Mouse (Mus musculus) lung, postnatal 25 days (tissue): ENCODE data around the gene Akap13.

Experiments
- DNase-seq: peaks from one replicate; pipeline ENCODE4 v3.0.0; 2022; ENCODE audit warnings: low spot score

Gene Akap13

DNA sequence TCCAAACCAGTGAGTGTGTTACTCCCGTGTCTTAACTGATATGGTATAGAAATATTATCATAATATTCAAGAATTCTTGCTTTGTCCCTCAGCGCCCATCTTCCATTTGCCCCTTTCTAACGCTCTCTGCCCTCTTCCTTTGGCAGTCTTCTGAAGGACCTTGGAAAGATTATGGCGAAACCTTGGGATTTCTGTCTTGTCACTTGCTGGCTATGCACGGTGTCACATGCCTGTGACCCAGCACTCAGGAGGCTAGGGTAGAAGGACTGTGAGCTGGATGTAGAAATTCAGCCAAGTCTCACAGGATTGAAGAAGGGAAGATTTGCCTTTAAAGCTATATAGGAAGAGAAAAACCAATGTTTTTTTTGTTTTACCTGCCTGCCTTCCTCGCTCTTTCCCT, 212.2 kb downstream of the Akap13 start:
- DNase-seq: no peak

DNA sequence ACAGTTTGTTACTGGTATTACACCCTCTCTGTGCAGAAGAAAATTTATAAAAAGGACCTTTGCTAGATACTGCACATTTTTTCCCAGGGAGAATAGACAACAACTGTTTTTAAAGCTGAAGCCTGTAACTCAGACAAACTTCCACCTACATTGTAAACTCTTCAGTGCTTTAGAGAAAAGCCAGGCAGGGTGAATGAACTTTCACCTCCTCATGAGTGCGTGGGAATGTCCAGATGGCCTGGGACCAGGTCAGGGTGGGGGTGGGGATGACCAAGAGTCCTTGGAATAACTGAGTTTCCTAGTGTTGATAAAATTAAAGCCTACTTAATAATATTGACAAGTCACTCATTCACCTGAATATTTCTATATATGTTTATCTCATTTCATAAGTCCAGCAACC, 213.1 kb downstream of the Akap13 start:
- no peak for DNase-seq

DNA sequence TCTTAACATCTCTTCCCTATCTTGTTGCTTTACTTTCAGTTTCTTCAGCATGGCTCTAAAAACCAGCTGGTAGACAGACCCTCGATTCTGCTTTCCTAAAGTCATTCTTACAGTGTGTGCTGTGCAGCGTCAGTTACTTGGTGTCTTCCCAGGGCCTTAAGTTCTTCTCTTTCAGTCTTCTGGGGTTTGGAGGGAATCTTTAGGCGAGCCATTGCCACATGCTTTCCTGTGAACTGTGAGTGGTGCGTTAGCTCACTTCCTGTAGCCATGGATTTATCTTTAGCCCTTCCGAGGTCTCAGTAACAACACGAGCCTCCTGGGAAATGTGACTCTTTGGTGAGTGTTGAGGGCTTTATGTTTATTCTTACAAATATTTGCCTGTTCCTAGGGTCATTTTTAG, 214.1 kb downstream of the Akap13 start:
- DNase-seq: no peak

DNA sequence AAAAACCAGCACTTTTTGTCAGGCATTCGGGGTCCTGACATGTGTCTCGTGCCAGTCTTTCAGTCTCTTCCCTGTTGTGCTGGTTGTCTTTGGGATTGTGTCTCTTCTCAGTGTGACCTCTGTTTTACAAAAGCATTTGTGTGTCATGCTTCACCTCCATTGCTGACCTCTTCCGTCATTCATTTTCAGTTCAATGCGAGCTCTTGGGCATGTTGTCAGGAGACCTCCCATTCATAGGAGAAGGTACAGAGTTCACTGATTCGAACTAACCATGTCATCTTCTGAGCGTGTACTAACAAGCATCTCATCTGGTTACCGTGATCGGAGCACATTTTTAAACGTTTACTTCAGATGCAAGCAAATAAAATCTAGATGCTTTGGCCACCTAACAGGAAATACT, 224.3 kb downstream of the Akap13 start:
- DNase-seq: no peak

DNA sequence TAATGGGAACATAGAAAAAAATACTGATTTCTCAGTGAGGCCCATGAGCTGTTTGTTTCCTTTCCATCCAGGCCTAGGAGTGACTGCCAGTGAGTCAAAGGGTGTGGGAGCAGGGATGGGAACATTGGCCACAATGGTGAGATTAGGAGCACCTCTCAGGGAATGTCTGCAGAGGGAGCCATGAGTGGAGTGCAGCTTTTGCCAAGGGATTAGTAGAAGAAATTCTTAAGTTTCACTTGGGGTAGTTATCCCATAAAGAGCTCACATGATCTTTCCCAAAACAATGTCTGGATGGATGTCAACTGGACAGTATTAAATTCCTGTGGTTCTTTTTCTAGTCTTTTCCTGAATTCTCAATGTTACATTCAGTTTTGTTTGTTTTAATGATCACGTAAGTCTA, 227.6 kb downstream of the Akap13 start:
- DNase-seq: no peak

DNA sequence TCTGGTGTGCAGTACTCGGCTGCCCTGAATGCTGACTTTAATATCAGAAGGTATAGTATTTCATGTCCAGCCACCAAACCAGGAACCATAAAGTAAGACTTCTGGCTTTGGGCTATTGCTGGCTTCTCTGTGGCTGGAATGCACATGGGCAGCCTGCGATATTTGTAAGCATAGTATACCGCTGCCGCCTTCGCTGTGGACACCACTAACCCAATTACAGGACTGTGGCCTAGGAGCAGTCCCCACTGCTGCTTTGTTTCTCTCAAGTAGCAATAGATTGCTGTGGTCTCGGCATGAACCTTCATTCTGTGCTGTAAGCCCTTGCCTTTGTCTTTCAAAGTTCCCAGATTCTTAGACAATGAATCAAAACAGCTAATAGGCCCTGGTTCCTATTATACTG, 228.1 kb downstream of the Akap13 start:
- no peak for DNase-seq

DNA sequence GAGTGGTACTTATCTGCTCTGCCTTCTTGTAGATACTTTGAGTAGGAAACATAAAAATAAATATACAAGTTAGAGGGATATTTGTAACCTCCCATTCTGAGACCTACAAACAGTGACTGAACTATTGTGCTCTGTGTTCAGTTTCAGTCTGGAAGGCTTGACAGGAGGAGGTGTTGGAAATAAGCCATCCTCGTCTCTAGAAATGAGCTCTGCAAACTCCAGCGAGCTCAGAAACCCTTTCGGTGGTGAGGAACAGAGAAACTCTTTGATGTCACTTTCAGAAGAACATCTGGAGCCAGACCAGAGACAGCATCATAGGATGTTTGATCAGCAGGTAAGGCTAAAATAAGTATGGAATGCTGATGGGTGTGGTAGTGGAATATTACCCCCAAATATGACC, 229.6 kb downstream of the Akap13 start:
- no peak for DNase-seq

DNA sequence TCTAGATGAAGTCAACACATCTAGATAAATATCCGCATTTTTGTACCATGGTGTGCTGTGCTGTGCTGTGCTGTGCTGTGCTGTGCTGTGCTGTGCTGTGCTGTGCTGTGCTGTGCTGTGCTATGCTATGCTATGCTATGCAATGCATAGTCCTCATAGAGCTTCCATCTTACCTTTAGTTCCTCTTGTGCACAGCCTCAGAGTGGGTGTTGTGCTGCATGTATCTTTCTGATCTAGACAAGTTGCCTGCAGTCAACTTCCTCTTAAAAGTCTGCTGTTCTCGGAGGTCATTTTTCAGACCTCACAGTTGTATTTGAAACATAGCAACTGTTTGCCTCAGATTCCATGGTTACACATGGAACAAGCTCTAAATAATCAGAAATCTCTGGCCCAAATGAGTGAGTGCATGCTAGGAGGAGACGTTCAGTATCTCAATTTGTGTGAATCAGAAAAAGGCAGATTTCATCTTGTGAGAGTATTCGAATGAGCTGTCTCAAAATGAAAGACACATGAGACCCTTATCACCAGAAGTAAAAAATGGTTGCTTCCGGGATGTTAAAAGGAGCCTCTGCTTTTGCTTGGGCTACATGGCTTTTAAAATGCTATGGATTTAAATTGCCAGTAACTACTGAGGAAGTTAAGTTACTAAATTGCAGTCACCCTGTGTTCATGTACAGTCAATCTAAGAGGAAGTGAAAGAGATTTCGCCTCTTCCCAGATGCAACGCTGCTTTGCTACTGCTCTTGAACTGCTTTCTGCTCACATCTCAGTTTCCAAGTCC, 230.9 kb downstream of the Akap13 start:
- DNase-seq: peak; percentile 54

DNA sequence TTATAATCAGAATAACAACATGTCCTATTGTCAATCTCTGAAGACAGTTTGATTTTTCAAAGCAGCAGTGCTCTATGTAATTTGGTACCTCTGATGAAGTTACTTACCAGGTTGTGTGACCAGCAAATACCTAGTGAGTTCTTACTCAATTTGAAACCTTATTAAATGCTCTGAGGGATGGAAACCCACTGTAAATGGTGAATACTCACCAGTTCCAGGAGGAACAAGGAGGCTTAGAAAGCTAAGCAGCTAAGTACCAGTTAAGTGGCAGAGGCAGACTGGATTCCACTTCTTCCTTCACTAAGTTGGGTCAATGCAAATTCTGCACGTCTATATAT, 231.5 kb downstream of the Akap13 start:
- DNase-seq: no peak

DNA sequence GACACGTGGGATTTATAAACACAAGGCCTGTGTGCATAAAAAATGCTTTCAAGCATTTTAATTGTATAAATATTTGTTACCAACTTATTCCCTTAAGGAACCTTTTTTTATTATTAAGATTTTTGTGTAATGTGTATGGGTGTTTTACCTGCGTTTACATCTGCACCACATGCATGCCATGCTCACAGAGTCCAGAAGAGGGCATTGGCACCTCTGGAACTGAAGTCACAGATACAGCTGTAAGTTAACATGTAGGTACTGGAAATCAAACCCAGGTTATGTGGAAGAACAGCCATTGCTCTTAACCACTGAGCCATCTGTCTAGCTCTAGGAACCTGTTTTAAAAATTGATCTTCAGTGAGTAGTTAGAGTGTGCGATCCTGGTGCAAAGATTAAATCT, 232.8 kb downstream of the Akap13 start:
- no peak for DNase-seq

DNA sequence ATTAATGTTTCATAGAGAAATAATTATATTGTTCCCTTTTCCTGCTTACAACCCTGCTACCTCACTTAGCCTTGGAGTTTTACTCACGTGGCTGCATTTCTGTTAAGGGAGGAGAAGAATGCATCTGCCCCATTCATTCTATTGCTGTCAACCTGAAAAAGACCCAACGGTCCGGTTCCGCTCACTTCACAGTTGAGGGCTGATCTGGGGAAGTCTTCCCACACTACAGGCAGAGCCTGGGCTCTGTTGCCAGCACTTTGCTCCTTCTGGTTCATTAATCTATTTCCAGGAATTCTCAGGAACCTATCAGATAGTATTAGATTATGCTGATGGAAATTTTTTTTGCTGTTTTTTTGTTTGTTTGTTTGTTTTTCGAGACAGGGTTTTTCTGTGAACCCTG, 239.4 kb downstream of the Akap13 start:
- no peak for DNase-seq

DNA sequence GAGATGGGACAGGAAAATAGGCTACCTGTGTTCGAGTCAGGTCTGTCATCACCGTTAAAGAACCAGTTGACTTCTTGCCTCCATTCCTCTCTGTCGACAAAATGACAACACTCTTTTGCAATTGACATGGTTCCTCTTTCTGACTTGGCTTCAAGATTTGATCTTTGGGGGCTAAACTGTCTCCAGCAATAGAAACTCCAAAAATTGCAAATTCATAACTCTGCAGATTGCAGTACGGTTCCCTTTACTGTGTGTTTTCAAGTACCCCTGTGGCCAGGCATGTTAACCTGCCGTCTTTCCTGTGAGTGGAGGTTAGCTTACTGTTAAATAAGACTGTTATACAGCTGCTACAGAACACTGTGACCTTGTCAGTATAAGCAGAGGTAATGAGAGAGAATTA, 244.5 kb downstream of the Akap13 start:
- peak; percentile 29 for DNase-seq

DNA sequence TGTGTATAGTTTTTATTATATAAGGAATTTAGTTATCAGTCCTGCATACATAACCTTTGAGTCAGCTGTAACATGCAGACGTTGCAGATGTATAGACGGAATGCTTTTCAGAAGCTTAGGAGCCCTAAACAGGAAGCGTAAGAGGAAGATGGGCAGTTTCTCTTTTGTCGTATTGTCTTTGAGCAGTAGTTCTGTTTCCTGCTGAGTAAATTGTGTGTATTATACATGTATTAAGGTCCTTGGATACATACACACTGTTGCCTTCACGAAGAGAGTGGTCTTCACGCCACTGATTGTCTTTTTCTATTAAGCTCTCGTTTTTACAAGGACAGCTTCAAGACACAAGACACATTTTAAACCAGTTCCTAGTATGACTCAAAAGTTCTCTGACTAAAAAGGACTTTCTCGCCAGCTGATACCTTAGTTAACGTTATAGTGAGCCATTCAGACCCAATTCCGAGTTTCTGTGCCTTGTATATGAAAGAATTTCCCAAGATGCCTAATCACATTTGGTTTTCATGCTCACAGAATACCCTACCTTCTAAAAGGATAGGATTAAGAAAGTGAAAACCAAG, 245.5 kb downstream of the Akap13 start:
- DNase-seq: no peak

DNA sequence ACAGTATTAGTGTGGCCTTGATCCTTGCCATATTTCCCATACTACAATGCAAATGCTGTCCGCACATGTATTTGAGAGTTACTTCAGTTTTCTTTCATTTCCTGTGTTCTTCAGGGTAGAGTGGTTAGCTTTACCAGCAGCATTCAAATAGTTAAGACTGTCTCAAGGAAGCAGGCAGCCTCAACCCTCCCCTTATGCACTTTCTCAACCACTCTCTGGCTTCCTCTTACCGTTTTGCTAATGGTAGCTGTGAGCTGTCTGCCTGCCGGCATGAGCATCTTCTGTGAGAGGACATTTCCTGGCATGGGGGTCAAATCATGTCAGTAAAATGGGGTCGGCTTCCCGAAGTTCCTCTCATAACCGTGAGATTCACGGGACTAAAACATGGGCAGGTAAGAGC, 246.4 kb downstream of the Akap13 start:
- peak; percentile 48 for DNase-seq

DNA sequence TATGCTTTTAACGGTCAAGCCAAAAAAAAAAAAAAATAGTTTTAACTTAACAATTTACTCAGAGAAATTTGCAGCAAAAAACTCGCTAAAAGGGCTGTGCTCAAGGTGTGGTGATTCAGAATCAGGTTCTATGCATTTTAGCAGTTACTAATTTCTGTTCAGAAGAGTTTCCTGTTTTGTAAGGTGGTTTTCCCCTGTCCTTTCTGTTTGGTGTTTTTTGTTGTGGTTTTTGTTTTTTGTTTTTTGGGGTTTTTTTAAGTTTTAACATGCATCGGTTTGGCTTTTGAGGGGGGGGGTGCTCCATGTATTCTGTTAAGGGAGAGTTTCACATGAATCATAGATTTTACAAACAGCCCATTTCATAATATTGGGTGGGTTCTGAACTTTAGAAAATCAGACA, 247.0 kb downstream of the Akap13 start:
- DNase-seq: no peak

DNA sequence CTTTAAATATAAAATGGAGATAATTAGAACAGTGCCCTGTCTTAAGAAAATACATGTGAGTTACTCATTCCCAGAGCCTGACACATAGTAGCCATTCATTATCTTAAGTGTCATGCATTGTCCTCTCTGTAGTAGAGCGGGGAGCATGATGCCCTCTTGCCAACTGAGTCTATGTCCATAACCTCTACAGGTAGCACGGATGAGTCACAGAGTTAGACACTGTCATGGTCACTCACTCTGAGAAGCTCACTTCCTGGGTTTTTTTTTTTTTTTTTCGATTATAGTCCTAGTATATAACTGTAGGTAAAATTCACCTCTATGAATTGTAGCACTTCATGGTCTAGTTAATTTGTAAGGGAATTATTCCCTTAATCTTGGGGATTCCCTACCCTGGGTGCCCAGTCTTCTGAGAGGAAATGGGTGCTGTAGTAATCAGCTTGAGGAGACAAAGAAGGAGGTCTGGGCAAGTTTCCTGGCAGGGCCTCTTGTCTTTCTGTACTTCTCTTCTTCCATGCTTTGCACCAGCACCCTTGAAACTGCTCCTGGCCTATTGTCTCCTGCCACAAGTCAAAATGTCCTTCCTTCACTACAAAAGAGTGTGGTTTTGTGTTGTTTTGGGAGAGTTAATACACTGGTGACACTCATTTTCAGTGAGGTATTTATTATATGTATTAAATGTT, 247.8 kb downstream of the Akap13 start:
- no peak for DNase-seq

DNA sequence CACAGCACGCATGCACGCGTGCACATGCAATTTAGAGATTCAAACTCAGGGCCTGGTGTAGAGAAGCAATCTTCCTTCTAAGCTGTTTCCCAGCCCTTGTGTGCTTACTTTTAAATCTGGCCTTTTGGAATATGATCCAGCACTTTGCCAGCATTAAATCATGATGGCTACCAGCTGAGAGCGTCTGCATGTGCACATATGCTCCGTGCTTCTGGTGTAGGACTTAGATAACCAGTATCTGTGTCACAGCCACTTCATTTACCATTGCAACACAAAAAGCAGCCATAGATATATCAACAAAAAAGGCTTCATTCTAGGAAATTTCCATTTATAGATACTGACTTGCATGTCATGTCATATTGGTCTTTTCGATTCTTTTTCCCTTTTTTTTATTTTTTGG, 249.5 kb downstream of the Akap13 start:
- DNase-seq: no peak

DNA sequence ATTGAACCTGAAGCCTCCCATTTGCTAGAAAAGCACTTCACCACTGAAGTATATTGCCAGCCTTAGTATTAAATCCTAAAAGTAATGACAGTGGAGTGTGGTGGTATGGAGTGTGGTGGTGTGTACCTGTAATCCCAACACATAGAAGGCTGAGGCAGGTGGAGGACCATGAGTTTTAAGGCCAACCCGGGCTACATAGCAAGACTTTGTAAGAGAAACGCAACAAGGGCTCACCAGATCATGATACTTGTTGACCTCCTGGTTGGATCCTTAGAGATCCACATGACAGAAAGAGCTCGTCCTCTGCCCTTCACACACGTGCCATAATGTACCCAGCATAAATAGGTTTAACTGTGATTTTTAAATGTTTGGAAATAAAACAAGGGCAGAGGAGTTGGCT, 254.6 kb downstream of the Akap13 start:
- DNase-seq: no peak

DNA sequence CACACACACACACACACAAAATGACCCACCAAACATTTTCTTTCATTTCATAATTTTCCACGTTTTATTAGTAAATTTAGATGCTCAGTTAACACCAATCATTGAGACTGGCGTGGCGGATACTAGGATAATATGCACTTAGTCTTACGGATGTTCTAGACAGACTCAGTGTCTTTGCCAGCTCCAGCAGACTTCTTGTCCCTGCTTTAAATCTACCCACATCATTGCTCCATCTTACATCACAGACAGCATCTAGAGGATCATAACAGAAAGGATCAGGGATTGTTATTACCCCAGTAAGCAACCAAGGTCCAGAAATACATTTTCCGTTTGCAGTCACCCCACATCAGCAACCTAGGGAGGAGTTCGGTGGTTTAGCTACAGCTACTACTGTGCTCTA, 255.6 kb downstream of the Akap13 start:
- DNase-seq: no peak

DNA sequence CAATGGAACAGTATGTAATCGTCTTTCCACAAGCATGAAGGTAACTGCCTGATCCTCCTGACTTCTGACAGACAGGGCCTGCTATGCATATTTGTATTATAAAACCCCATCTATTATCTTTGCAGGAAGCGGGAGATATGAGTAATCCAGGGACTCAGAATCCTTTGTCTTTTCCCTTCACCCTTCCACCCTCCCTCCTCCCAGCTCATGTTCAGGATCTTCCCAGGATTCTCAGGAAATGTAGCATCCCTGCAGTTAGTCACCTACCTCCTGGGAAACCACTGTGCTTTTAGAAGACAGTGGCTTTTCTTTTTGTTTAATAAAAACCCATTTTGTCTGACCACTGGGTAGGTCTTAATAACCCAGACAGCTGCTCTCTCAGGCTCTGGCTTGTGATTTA, 256.1 kb downstream of the Akap13 start:
- no peak for DNase-seq

DNA sequence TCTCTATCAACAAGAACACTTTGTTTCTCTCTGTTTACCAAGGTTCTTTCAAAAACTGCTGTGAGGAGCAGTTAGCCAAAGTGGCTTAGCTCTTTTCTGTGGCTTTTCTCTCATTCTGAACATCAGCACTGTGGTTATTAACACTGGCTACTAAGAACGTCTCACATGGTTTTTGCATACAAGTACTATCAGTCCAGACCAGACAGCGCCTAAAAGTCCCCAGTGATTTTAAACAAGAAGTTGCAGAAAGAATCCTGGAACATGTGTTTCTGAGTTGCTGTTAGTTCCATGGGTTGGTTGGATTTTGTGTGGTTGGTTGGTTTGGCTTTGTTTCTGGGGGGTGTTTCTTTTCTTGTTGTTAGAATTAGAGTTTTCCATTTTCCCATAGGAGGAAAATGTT, 257.5 kb downstream of the Akap13 start:
- DNase-seq: no peak

DNA sequence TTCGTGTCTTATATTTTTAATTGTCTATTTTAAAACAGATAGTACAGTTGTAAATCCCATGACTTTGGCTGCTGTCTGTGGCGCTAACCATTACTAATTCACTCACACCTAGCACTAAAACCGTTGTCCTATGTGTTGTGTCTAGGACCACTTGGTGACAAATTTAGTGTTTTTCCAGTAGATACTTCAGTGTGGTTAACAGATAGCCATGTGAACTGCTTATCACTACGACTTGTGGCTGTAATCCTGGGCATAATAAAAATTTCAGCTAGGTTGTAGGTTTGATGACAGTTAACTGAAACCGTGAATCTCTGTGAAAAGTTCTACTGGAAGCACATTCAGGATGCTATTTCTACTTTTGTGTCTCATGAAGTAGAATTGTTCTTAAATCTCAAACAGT, 258.6 kb downstream of the Akap13 start:
- no peak for DNase-seq

DNA sequence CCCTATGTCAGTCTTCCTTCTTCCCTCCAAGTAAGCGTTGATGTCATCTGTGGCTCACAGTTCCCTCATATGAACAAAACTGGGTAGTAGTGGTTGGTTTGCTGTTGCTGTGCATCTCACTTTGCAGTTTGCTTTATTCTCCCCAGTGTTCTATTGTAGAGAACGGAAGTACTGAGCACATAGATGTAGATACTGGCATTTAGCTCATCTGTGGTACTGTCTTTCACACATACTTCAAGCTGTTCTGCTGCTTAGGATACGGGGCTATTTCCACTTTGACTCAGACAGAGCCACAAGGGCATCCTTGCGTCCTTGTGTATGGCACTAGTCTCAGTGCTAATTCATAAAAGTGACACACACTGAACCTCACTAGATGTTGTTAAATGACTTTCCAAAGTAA, 259.7 kb downstream of the Akap13 start:
- no peak for DNase-seq

DNA sequence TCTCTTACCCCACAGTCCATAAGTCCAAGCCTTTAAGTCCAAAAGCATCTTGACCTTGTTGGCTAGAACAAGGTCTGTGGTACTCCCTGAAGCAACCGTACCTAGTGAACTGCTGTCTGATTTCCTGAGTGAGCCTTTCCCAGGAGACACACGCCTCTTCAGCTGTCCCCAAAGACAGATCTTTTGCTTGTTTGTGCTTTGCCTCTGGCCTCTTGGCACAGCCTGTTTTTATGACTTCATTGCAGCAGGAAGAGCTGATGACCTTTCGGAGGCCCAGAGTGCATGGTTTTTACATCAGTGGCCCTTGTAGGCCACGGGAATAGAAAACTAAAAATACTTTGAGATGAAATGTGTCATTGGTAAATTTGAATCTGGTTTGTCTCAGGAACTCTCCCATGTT, 260.6 kb downstream of the Akap13 start:
- peak; percentile 53 for DNase-seq
